Mouse (Mus musculus) layer of hippocampus, adult 8-10 months (tissue): ENCODE results near the gene Csta1. TPM values are rescaled to one million over a fixed set of nuclear protein-coding genes. Genes with fewer than 3 reads are reported as not detected.
"Not testable (repeated sequence)": the region's sequence is repeated elsewhere in the genome, so short reads cannot be mapped to it uniquely, and the experiment has no call there.

Experiments used
- DNase-seq, 2 experiments: peaks; one replicate each; pipeline ENCODE4 v3.0.0; 2022; ENCODE audit warnings: low spot score in 2 of 2
- total RNA-seq, 4 experiments: library from RNA; stranded (reverse); gene quantifications; 2 replicates each; pipeline ENCODE4 v1.2.4; 2022

The Csta1 gene
- total RNA-seq, result not detected

- no peak for DNase-seq
Observed at GRCm38 (mm10) chr16:36131141-36131540, at the start of gene Csta1. Gene Csta1, minus strand, starts transcription at chr16:36131241.

- no peak for DNase-seq
Observed at GRCm38 (mm10) chr16:36179910-36180309, 48.9 kb upstream of the Csta1 start.

- no peak for DNase-seq
Observed at GRCm38 (mm10) chr16:36176108-36176507, 45.1 kb upstream of the Csta1 start.

- not testable (repeated sequence) for DNase-seq
Observed at GRCm38 (mm10) chr16:36167841-36168240, 36.8 kb upstream of the Csta1 start.

DNA sequence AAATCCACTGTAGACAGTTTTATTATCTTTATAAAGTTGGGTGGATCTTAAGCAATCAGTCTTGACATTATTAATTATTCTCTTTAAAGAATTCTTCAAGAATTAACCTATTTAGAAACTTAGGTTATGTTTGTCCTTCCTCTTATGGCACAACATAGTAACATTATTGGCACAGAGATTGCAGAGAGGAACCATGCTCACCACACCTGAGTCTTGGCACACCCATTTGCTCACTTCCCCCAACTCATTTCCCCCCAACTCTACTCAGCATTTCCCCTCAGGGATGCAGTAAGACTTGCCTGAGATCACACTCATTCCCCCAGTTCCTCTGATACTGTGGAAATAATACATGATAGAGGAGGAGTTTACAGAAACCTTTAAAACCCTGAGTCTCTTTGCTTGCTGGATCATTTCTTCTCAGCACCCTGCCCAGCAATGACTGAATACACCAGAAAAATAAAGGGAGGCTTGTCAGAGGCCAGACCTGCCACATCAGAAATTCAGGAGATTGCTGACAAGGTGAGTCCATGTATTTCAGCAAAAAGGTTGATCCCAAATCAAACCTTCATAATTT is 25.4 kb upstream of the Csta1 start, which contains the start of gene Stfa2l1:
Gene Stfa2l1, plus strand, starts transcription at position 410 of the 574 bp plus-strand sequence.
- DNase-seq, result no peak

- DNase-seq, result no peak
Observed at GRCm38 (mm10) chr16:36138201-36138600, 7.2 kb upstream of the Csta1 start.

- DNase-seq, result no peak
Observed at GRCm38 (mm10) chr16:36128092-36128491, 2.9 kb downstream of the Csta1 start.

- not testable (repeated sequence) for DNase-seq
Observed at GRCm38 (mm10) chr16:36115751-36116150, 15.3 kb downstream of the Csta1 start.

DNA sequence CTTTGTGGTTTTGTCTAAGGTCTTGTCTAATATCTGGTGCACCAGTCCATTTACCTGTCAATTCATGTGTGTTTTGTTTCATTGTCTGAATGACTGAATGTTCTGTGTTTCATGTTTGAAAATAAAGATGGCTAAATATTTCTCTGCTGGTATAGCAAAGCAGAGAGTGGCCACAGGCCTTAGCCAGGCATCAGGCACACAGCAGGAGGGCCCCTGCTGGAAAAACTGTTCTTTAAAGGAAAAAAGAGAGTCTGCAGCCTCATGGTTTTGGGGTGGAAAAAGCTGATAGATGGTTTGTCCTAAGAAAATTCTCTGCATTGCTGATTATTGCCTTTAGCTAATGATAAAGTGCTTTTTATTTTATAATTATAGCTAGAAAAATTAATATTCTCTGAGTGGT is 19.6 kb downstream of the Csta1 start:
- DNase-seq, result not testable (repeated sequence)

GRCm38 (mm10) chr16:36102211-36102610 is 28.8 kb downstream of the Csta1 start:
- no peak for DNase-seq

DNA sequence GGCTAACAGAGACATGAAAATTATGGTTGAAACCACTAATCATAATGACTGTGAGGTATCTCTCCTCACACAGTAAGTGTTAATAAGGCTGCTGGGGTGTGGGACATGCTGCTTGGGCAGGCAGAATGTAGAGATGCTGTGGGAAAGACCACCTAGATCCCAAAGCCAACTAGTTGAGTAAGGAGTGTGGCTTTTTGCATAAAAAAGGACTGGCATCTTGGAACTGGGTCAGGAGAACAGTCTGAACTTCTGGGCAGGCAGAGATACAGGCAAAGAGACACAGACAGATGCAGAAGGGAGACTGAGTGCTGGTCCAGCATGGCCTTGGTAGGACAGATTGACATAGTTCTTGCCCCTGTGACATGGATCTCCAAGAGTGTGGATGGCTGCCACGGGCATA is 29.5 kb downstream of the Csta1 start:
- no peak for DNase-seq

DNA sequence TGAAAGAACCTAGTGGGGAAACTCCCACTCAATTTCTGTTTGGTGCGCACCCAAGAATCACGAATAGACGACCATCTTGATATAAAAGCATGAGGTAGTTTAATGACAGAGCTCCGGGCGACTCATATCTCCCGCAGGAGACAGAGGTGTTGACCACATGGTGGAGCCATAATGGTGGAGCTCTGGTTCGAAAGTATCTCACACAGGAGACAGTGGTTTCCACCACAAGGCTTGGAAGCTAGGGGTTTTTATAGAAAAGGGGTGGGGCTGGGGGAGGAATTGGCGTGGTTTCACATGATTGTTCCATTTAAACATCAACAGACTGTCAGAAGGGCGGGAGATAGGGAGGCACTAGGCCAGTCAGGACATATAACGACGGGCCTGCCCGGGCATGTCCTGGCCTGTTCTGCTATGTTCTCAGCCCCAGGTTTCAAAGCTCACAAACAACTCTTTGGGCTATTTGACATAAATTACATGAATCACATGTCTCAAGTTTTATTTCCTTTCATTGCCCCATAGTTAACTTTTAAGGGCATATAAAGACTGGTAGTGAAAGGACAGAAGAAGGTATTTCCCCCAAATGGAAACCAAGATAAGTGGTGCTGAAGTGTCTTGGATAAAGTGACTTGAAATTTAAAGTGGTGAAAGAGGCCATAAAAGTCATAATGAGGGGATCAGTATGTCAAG is 33.1 kb downstream of the Csta1 start:
- DNase-seq, result not testable (repeated sequence)

- no peak for DNase-seq
Observed at GRCm38 (mm10) chr16:36094079-36094478, 37.0 kb downstream of the Csta1 start.

DNA sequence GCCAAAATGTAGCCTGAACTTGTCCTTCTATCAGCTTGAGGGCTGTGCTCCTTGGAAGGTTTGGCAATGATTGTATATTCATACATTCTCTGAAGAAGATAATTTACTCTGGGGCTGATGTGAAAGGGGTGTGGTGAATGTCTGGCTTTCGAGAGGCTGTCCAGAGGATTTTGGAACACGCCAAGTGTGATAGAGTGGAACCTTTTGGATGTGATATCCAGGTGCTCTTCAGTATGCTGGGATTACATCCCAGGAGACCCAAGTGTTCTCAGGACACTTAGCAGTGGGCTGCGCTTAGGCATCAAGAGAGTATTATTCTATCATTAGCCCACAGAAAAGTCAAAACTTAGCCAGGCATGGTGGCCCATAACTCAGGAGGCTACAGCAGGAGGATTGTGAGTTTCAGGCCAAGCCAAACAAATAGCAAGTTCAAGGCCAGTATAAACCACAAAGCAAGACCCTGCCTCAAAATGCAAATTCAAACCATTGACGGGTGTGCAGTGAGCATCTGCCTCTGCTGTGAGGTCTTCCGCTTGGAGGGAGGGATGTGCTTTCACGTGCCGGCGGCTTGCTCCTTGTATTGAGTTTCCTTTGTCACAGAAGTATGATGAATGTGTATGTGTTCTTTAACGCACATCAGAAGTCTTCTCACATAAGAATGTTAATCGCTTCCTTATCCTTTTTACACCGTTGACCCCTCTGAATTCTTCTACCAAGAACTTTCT is 40.1 kb downstream of the Csta1 start:
- no peak for DNase-seq

DNA sequence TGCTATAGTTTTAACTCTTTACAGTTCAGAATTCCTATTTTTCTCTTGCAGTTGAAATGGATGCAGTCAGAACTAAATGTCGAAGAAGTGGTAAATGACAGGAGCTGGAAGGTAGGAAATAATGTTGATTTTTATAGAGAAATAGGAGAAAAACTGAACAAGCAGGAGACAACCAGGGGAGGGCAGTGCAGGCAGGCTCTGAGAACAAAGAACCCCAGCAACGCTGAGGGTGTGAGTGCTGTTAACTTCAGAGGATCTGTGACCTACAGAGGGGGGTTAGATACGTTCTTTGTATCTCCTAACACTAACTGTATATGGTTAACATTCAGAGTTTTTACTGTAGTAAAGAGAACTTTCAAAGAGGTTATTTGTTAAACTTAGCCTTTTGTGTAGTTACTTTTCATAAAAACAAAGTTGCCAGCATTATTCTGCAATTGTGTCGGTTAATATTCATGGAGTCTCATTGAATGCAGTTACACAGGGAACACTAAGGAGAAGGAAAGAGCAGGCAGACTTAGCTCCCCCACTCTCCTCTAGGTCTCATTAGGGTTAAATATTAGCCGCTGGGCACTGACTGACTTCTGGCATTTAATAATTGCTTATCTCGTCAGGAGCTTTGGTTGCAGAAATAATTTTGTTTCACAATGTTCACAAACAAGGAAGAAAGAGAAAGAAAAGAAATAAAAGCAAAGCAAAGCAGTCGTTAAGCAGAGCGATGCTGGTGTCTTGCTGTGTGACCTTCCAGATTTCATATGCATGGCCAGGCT is 41.0 kb downstream of the Csta1 start:
- no peak for DNase-seq

DNA sequence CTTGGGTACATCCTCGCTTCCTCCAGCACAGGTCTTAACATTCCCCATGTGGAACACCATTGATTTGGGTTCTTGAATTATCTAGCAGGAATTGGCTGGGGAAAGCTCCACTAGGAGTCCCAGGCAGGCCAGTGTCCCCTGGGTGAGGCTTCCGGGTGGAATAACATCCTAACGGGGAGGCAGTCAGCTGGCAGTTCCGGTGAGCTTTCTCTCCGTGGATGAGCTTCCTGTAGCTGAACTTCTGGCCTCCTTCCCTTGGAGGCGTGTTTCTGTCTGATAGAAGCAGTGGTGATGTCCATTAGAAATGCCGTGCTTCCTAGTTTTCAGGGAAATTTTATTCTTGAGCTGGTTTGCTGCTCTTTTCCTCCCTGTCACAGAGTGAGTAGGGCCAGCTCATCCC is 42.0 kb downstream of the Csta1 start:
- DNase-seq, result no peak

GRCm38 (mm10) chr16:36087846-36088245 is 43.2 kb downstream of the Csta1 start:
- no peak for DNase-seq

GRCm38 (mm10) chr16:36079916-36080315 is 51.1 kb downstream of the Csta1 start:
- no peak for DNase-seq

DNA sequence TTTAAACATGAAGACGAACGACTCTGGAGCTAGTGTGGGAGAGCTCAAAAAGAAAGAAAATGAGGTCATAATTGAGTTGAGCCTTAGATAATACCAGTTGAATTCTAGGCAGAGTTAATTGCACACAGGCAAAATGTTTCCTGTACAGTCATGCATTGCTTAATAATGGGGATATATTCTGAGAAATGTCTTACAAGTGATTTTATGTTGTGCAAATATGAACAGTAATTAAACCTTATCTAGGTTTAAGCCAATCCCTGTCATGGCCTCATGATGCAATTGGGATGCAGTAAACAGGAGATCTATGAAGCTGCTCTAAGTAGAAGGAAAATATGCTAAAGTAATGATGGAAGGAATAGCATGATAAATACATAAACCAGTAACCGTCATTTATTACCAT is 56.3 kb downstream of the Csta1 start:
- no peak for DNase-seq

DNA sequence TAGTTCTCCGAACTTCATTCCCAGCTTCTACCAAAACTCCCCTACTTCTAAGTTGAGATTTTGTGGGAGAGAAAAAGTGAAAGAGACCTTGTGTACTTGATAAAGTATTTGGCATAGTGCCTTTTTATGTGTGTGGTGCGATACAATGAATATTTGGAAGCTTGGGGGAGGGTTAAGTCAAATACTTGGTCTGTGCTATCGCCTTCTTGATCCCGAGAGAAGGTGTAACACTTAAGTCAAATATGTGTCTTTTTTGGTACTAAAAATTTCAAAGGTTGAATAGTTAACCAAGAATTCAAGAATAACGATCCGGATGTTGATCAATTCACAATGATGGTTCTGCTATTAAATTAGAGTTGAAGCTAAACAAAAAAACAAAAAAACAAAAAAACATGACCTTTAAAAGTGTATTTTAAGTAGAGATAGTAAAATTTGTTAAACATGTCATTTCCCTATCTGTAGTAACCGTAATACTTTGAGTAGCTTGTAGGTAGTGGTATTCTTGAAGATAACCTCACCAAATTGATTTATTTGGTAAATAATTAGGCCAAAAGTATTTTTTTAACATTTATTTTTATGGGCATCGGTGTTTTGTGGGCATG is 58.5 kb downstream of the Csta1 start:
- DNase-seq, result no peak
